Mouse (Mus musculus): ENCODE data around the gene Prpf4b.

GRCm38 (mm10) chr13:34875741-34876445, 791 bp downstream of the Prpf4b start:
- TF ChIP-seq CTCF (conservative IDR thresholded peaks at IDR 0.05; ENCODE audit: insufficient read depth, insufficient read length, low read depth, low read length) (peak; percentile 32; the same call in 1 of the 2 replicates), POLR2A (IDR thresholded peaks at IDR 0.05; ENCODE audit: low read depth, low read length) (no peak)

Measured in kidney, adult 2 months (tissue).